Mouse (Mus musculus) kidney, embryonic 14.5 days (tissue): ENCODE results near the gene Cnn1. TPM values are rescaled to one million over a fixed set of nuclear protein-coding genes. Genes with fewer than 3 reads are reported as not detected.

Source experiments
- ATAC-seq: fragments of 200-750 bp; cut with Nextera tagmentation; 2 replicates; pipeline ENCODE4 v1.8.0; 2017; ENCODE audit warnings: moderate number of reproducible peaks, mild to moderate bottlenecking, moderate TSS enrichment, moderate library complexity; ENCODE audit not compliant: low FRiP score, low TSS enrichment
- H3K27ac ChIP-seq: fragments of 300-500 bp; sonication (generic); 2 replicates; pipeline ENCODE4 v1.5.1; 2014; ENCODE audit warnings: low read depth, mild to moderate bottlenecking, low read length, moderate library complexity, mixed read lengths
- H3K27me3 ChIP-seq: fragments of 300-500 bp; sonication (generic); 2 replicates; pipeline ENCODE4 v1.6.1; 2014; ENCODE audit warnings: mild to moderate bottlenecking, low read length; ENCODE audit not compliant: control insufficient read depth, insufficient read depth
- H3K36me3 ChIP-seq: fragments of 300-500 bp; sonication (generic); 2 replicates; pipeline ENCODE4 v1.6.1; 2014; ENCODE audit warnings: low read length, mixed read lengths; ENCODE audit not compliant: control insufficient read depth, insufficient read depth
- H3K4me1 ChIP-seq: fragments of 300-500 bp; sonication (generic); 2 replicates; pipeline ENCODE4 v1.6.1; 2014; ENCODE audit warnings: low read length, mixed read lengths; ENCODE audit not compliant: control insufficient read depth, insufficient read depth
- H3K4me2 ChIP-seq: fragments of 300-500 bp; sonication (generic); replicated peaks from 2 replicates; pipeline ENCODE4 v1.6.1; 2014; ENCODE audit warnings: low read depth, mild to moderate bottlenecking, low read length
- H3K4me3 ChIP-seq: fragments of 300-500 bp; sonication (generic); 2 replicates; pipeline ENCODE4 v1.5.1; 2014; ENCODE audit warnings: mild to moderate bottlenecking, low read length
- H3K9ac ChIP-seq: fragments of 300-500 bp; sonication (generic); 2 replicates; pipeline ENCODE4 v1.6.1; 2014; ENCODE audit warnings: low read depth, mild to moderate bottlenecking, low read length, moderate library complexity
- H3K9me3 ChIP-seq: fragments of 300-500 bp; sonication (generic); 2 replicates; pipeline ENCODE4 v1.6.1; 2016; ENCODE audit warnings: low read length; ENCODE audit not compliant: control insufficient read depth
- WGBS: fragments of 180-500 bp; shearing (Covaris S2); extraction: QIAGEN DNeasy Blood & Tissue Kit; methylation state at CpG from one replicate; pipeline ENCODE4 v1.1.7; 2014; 5-methylcytosine and 5-hydroxymethylcytosine counted together
- polyA plus RNA-seq: library from polyadenylated mRNA; unstranded; fragments of >200 nt; fragmentation: Nextera tagmentation; extraction: Ambion mirVana; gene quantifications from 2 replicates; pipeline ENCODE4 v1.2.1, GENCODE M21; 2014

Gene Cnn1
- polyA plus RNA-seq, 1 experiment from 2014 or later, result 4.7 TPM

- H3K4me1 ChIP-seq, result peaks cover 9% of the 10 kb centered on the region; the same call in 1 of the 2 replicates
- H3K36me3 ChIP-seq, result no peaks in the 10 kb centered on the region
- no peak overlapping the region for H3K27ac ChIP-seq
- H3K9ac ChIP-seq, result no peak overlapping the region
- no peak overlapping the region for H3K4me2 ChIP-seq
- ATAC-seq, result no peak
- no peak overlapping the region for H3K4me3 ChIP-seq
- 83% methylated on average over 2 of the region's 2 CpGs for WGBS
- H3K27me3 ChIP-seq, result no peaks in the 10 kb centered on the region
- no peaks in the 10 kb centered on the region for H3K9me3 ChIP-seq
Observed at GRCm38 (mm10) chr9:22087034-22087618, 11.9 kb upstream of the Cnn1 start.

DNA sequence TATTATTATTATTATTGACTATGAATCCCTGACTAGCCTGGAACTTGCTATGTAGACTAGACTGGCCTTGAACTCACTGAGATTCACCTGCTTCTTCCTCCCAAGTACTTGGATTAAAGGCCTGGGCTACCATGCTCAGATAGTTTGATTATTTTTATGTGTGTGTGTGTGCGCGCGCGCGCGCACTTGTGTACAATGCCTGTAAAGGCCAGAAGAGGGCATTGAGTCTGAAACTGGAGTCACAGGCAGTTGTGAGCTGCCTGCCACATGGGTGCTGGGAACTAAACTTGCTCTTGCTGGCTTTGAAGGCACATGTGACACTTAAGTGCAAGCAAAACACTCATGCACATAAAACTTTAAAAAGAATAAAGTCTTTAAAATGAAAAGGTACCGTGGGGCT lies 9.7 kb upstream of the Cnn1 start:
- H3K27me3 ChIP-seq, result no peaks in the 10 kb centered on the region
- 96% methylated on average over 7 of the region's 7 CpGs for WGBS

GRCm38 (mm10) chr9:22089986-22090385 lies 9.0 kb upstream of the Cnn1 start:
- peaks cover 6% of the 10 kb centered on the region; the same call in 1 of the 2 replicates for H3K4me1 ChIP-seq
- H3K9ac ChIP-seq, result no peak overlapping the region
- no peak overlapping the region for H3K4me3 ChIP-seq
- H3K9me3 ChIP-seq, result no peaks in the 10 kb centered on the region
- ATAC-seq, result no peak
- no peaks in the 10 kb centered on the region for H3K27me3 ChIP-seq
- H3K36me3 ChIP-seq, result no peaks in the 10 kb centered on the region
- 90% methylated on average over 7 of the region's 7 CpGs for WGBS
- no peak overlapping the region for H3K4me2 ChIP-seq
- H3K27ac ChIP-seq, result no peak overlapping the region

More for the DNA sequence above, 9.7 kb upstream of the Cnn1 start:
- Histone ChIP-seq H3K4me2 (no peak overlapping the region), H3K9me3 (no peaks in the 10 kb centered on the region), H3K9ac (no peak overlapping the region), H3K4me3 (no peak overlapping the region), H3K27ac (no peak overlapping the region), H3K36me3 (no peaks in the 10 kb centered on the region), H3K4me1 (peaks cover 7% of the 10 kb centered on the region; the same call in 1 of the 2 replicates)
- ATAC-seq, result no peak

- H3K9me3 ChIP-seq, result no peaks in the 10 kb centered on the region
- no peak overlapping the region for H3K4me2 ChIP-seq
- no peaks in the 10 kb centered on the region for H3K27me3 ChIP-seq
- no peak for ATAC-seq
- H3K9ac ChIP-seq, result no peak overlapping the region
- H3K27ac ChIP-seq, result no peak overlapping the region
- H3K4me3 ChIP-seq, result no peak overlapping the region
- 0 out of 2 replicates have a peak, but pooled peaks cover 4% of the 10 kb centered on the region for H3K4me1 ChIP-seq
- WGBS, result 89% methylated on average over 6 of the region's 6 CpGs
- no peaks in the 10 kb centered on the region for H3K36me3 ChIP-seq
Observed at GRCm38 (mm10) chr9:22092746-22093145, 6.3 kb upstream of the Cnn1 start.

DNA sequence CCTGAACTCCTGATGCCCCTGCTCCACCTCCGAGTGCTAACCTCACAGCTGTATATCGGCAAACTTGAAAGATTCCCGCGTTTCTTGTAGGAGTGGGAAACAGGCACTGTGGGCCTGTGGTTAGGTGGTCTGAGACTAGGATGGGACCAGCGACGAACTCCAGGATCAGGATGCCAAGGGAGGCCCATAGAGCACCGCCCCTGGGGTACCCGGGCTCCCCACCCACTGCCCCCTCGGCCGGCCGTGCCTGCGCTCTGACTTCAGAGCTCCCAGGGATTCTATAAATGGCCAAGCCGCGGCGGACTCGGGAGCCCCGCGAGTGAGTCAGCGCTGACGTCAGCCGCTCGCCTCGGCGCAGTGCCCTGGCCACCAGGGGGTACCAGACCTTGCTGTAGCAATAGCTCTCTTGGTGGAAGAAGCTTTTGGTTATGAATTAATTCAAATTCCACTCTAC lies 3.1 kb upstream of the Cnn1 start:
- peak; percentile 72 for ATAC-seq
- Histone ChIP-seq H3K27ac (no peak overlapping the region), H3K4me2 (peak overlapping the region; percentile 65), H3K27me3 (peaks cover 17% of the 10 kb centered on the region), H3K9ac (peak overlapping the region; percentile 58), H3K4me1 (0 out of 2 replicates have a peak, but pooled peaks cover 4% of the 10 kb centered on the region), H3K9me3 (no peaks in the 10 kb centered on the region), H3K36me3 (no peaks in the 10 kb centered on the region), H3K4me3 (peak overlapping the region; percentile 37)
- WGBS, result 2% methylated on average over 24 of the region's 24 CpGs

DNA sequence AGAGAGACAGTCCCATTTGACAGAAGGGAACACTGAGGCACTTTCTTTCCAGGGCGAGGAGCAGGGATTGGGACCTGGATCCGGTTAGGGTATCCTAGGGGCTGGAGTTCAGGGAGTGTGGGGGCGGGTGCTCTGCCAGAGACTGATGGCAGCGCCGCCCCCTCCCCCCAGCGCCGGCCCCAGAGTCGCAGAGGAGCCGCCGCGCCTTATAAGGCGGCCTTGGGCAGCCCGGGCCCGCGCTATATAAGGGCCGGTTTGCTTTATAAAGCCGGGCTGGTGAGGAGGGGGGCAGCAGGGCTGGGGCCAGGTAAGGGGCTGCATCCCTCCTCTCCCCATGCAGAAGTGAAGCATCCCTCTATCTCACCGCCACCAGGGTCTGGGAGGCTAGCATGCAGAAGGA lies 906 bp downstream of the Cnn1 start:
- Histone ChIP-seq H3K27me3 (peaks cover 22% of the 10 kb centered on the region), H3K9ac (peak overlapping the region; percentile 7; the same call in 1 of the 2 replicates), H3K27ac (no peak overlapping the region), H3K4me2 (peak overlapping the region; percentile 25; the same call in 1 of the 2 replicates), H3K36me3 (no peaks in the 10 kb centered on the region), H3K4me3 (peak overlapping the region; percentile 12; the same call in 1 of the 2 replicates), H3K4me1 (0 out of 2 replicates have a peak, but pooled peaks cover 4% of the 10 kb centered on the region), H3K9me3 (no peaks in the 10 kb centered on the region)
- whole genome bisulfite sequencing, result 3% methylated on average over 17 of the region's 18 CpGs
- no peak for ATAC-seq

GRCm38 (mm10) chr9:22108194-22108593 lies 9.2 kb downstream of the Cnn1 start:
- H3K4me3 ChIP-seq, result no peak overlapping the region
- no peak overlapping the region for H3K27ac ChIP-seq
- no peaks in the 10 kb centered on the region for H3K9me3 ChIP-seq
- H3K4me2 ChIP-seq, result no peak overlapping the region
- 89% methylated on average over 9 of the region's 9 CpGs for WGBS
- ATAC-seq, result no peak
- no peaks in the 10 kb centered on the region for H3K27me3 ChIP-seq
- peaks cover 32% of the 10 kb centered on the region for H3K36me3 ChIP-seq
- H3K4me1 ChIP-seq, result no peaks in the 10 kb centered on the region
- no peak overlapping the region for H3K9ac ChIP-seq

- Histone ChIP-seq H3K4me3 (peak overlapping the region; percentile 89), H3K27me3 (no peaks in the 10 kb centered on the region), H3K36me3 (peaks cover 27% of the 10 kb centered on the region), H3K27ac (no peak overlapping the region), H3K9me3 (no peaks in the 10 kb centered on the region), H3K9ac (peak overlapping the region; percentile 91; the same call in 1 of the 2 replicates), H3K4me2 (peak overlapping the region; percentile 52), H3K4me1 (peaks cover 10% of the 10 kb centered on the region)
- ATAC-seq, result no peak
- WGBS, result 94% methylated on average over 4 of the region's 4 CpGs
Observed at GRCm38 (mm10) chr9:22115635-22116034, 16.6 kb downstream of the Cnn1 start.

GRCm38 (mm10) chr9:22116086-22116485 lies 17.1 kb downstream of the Cnn1 start:
- Histone ChIP-seq H3K4me3 (peak overlapping the region; percentile 89), H3K9ac (peak overlapping the region; percentile 91), H3K4me1 (peaks cover 10% of the 10 kb centered on the region), H3K4me2 (peak overlapping the region; percentile 52), H3K27me3 (no peaks in the 10 kb centered on the region), H3K27ac (no peak overlapping the region), H3K9me3 (no peaks in the 10 kb centered on the region), H3K36me3 (peaks cover 24% of the 10 kb centered on the region)
- ATAC-seq, result no peak
- 24% methylated on average over 15 of the region's 15 CpGs for WGBS
